17 mouse cellular contexts compared by ENCODE assay signal in genomic region chr6:7708246-7708645, GRCm38 (mm10).
"Had no signal": no experiment of that assay in that cellular context is flagged by ENCODE, and none has a peak within 500 bp of the region (broad histone marks: within the 10 kb centered on the region; RNA-seq: fewer than 3 reads in every experiment).

No protein-coding gene starts in this region.

- H3K27ac ChIP-seq: midbrain, embryonic 10.5 days; midbrain, embryonic 13.5 days; neural tube, embryonic 13.5 days; neural tube, embryonic 15.5 days had no signal

- H3K9ac ChIP-seq: lung, embryonic 14.5 days; midbrain, embryonic 13.5 days; neural tube, embryonic 13.5 days; neural tube, embryonic 15.5 days had no signal

- H3K4me2 ChIP-seq: lung, embryonic 14.5 days; midbrain, embryonic 13.5 days; neural tube, embryonic 13.5 days; neural tube, embryonic 15.5 days had no signal

- H3K27me3 ChIP-seq: midbrain, embryonic 13.5 days; neural tube, embryonic 13.5 days; neural tube, embryonic 15.5 days had no signal

- DNase-seq: lung, adult 18-20 months; lung, embryonic 14.5 days; lung, postnatal 10 days; lung, postnatal 4 days; retina, postnatal 1 day; right cerebral cortex, adult 18-20 months; right cerebral cortex, postnatal 25 days; right cerebral cortex, postnatal 4 days; spleen, adult 18-20 months; thymus, adult 18-20 months; thymus, postnatal 14 days; thymus, postnatal 36 days had no signal

- H3K36me3 ChIP-seq: midbrain, embryonic 10.5 days; midbrain, embryonic 13.5 days; neural tube, embryonic 13.5 days; neural tube, embryonic 15.5 days had no signal

- H3K4me1 ChIP-seq: midbrain, embryonic 10.5 days; midbrain, embryonic 13.5 days; neural tube, embryonic 13.5 days; neural tube, embryonic 15.5 days had no signal

- H3K9me3 ChIP-seq: midbrain, embryonic 10.5 days; midbrain, embryonic 13.5 days; neural tube, embryonic 13.5 days; neural tube, embryonic 15.5 days had no signal

- H3K4me3 ChIP-seq: midbrain, embryonic 10.5 days; midbrain, embryonic 13.5 days; myocyte; neural tube, embryonic 13.5 days; neural tube, embryonic 15.5 days had no signal
